Mouse (Mus musculus) WW6 (cell line): ENCODE results near the gene Arhgef1.
"Not testable (repeated sequence)": the region's sequence is repeated elsewhere in the genome, so short reads cannot be mapped to it uniquely, and the experiment has no call there.

ENCODE experiments used
- DNase-seq: peaks from one replicate; pipeline ENCODE4 v3.0.0-alpha.2; 2013; ENCODE audit warnings: low read depth, low spot score

Gene Arhgef1

DNA sequence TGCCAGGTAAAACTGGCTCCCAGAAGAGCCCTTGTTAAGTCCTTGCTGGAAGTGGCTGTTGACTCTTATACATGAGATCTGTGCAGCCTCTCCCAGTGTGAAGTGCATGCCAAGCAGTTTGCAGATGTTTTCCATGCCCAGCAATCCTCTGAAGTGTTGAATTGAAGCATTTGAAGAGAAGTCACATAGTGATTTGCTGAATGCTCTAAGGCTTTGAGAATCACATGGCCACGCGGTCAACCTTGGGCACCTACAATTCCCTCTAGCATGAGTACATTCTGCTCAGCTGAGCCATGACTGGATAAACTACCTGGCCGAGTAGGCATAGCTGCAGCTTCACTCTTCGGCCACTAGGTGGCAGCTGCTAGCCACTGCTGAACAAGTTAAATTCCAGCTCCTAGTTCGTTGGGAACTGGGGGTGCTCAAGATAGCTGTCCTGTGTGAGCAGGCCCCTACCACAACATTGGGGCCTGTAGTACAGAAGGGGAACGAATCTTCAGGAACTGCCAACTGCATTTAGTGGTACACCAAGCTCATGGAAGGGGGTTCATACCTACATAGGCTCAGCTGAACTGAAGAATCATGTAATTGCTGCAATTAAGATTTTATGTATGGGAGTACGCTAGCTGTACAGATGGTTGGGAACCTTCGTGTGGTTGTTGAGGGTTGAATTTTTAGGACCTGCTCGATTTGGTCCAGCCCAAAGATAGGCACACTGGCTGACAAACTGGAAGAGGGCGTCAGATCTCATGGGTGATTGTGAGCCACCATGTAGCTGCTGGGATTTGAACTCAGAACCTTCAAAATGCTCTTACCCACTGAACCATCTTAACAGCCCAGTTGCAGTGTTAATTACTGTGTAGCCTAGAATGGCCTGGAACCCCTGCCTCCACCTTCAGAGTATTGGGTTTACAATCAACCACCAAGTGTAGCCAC, 12.2 kb upstream of the Arhgef1 start:
- DNase-seq = no peak

DNA sequence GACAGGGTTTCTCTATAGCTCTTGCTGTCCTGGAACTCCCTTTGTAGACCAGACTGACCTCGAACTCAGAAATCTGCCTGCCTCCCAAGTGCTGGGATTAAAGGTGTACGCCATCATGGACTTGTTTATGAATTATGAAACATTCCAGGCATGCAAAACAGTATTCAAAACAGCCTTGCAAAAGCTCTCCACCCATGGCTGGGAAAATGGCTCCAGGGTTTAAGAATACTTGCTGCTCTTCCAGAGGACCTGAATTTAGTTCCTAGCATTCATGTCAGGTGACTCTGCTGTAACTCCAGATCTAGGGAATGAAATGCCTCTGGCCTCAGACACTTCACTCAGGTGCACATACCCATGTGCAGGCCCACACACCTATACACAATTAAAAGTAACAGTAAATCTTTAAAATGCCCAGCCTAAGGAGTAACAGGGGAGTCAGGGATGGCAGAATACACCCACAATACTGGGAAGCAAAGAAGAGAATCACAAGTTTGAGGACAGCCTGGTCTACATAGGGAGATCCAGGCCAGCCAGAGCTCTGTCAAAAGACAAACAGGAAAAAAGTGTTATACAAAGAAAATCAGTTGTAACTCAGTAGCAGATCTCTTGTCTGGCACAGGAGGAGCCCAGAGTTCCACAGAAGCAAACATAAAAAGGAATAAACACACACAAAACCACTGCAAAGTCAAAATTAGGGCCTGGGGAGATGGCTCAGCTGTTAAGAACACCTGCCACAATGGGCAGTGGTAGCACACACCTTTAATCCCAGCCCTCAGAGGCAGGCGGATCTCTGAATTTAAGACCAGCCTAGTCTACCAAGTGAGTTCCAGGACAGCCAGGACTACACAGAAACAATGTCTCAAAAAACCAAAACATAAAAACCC, 11.2 kb upstream of the Arhgef1 start:
- DNase-seq = no peak

DNA sequence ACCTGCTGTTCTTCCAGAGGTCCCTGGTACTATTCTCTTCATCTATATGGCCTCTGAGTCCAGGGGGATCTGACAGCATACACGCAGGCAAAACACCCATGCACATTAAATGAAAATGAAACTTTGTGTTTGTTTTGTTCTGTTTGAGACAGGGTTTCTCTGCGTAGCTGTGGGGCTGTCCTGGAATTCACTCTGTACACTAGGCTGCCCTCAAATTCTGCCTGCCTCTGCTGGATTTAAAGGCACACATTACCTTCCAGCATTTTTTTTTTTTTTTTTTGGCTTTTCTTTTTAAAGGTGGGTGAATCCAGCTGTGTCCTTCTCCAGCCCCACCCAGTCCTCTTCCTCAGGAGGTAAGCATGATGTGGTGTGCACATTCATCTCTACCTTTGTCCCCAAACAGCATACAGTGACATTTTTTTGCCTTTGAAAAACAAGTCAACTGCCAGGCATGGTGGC, 10.6 kb upstream of the Arhgef1 start:
- no peak for DNase-seq

DNA sequence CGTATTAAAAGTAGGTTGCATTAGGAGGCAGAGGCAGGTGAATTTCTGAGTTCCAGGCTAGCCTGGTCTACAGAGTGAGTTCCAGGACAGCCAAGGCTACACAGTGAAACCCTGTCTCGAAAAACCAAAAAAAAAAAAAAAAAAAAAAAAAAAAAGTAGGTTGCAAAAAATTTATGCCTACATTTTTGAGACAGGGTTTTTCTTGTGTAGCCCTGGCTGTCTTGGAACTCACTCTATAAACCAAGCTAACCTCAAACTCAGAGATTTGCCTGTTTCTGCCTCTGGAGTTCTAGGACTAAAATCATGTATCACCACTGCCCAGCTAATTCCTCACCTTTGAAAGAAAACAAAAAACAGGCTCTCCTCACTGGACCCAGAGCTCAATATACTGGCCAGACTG, 7.0 kb upstream of the Arhgef1 start:
- DNase-seq = not testable (repeated sequence)

DNA sequence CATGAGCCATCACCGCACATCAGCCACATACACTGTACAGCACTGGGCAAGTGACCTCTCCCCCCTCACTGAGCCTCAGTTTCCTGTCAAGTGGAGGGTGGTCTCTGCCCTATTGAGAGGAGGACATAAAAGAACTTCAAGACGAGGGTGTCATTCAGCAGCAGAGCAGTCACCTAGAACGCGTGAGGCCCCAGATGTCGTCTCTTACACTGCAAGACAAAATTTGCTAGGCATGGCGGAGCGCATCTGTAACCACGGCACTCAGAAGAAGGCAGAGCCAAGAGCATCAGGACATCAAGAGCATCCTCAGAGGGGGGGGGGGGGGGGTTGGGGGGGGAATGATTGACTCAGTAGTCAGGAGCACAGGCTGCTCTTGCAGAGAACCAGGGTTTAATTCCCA, 6.4 kb upstream of the Arhgef1 start:
- no peak for DNase-seq

DNA sequence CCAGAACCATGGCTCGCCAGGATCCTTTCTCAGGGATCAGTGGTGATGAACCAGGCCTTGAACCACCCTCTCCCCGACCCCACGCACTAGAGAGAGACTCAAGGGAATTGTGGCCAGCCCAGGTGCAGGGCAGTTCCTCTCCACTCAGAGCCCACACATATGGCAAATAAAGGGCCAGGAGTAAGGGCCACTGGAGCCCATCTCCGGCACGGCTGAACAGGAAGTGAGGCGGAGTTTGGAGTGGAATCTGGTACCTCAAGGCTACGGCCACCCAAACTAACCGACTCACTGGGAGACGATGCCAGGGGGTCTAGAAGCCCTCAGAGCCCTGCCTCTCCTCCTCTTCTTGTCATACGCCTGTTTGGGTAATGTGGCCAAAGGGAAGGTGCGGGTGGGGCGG, 5.5 kb upstream of the Arhgef1 start, which contains the start of gene Cd79a:
Gene Cd79a, plus strand, starts transcription at position 158 of the 400 bp plus-strand sequence.
- DNase-seq = no peak

DNA sequence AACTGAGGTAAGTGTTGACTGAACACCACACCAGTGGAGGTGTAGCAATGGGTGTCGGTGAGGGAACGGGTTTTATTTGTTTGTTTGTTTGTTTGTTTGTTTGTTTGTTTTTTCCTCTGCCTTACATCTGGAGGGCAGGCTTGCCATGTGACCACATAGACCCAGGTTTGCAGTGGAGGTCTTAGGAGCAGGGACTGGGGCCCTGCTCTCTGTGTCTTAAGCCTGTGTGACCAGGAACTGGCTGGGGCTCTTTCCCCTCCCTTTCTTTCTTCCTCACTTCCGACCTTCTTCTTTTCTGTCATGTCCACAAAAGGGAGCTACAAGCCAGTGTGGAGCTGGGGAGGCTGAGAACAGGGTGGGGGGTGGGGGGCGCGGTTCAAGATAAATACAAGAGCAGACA, 4.8 kb upstream of the Arhgef1 start:
- DNase-seq = no peak

DNA sequence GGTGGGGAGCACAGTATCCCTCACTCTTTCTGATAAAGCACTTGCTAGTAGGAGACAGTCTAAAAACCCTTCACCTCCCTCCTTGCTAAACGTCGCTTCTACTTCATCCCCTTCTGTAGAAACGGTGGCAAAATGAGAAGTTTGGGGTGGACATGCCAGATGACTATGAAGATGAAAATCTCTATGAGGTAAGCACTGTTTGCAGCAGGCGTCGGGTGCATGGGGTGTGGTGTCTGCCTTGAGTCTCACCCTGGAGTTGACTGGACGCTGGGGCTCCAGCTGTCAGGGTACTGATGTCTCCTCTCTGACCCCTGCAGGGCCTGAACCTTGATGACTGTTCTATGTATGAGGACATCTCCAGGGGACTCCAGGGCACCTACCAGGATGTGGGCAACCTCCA, 1.6 kb upstream of the Arhgef1 start:
- DNase-seq = no peak

DNA sequence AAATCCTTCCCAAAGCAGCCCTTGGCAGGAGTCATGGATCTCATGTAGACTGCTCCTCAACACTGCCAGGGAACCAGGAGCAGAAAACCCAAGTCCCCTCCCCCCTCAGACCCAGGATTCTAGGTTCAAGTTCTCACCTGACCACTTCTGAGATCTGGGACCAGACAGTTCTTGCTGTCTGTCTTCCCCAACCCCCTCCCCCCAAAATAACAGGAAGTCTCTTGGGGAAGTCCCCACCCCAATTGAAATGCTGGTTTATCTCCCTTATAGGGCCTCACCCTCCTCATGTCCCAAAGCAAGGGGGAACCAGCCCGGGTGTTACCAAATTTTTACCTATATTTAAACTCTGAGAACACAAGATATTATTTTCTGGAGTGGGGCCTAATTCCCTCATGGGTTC, 870 bp upstream of the Arhgef1 start:
- DNase-seq = no peak

DNA sequence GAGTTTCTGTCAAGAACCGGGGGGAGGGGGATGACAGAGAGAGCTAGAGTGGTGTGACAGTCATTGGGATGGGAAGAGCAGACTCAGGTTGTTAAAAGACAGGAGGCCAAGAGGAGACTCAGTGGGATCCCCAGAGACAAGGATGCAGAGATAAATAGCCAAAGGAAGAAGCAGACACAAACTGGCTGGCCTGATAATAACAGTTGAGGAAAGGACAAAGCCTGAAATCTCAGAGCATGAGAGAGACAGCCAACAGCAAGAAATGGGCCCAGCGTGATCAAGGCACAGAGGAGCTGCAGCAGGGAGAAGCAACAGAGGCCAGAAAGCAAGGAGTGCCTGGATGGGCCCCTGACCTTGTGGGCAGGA, 465 bp upstream of the Arhgef1 start:
- no peak for DNase-seq

DNA sequence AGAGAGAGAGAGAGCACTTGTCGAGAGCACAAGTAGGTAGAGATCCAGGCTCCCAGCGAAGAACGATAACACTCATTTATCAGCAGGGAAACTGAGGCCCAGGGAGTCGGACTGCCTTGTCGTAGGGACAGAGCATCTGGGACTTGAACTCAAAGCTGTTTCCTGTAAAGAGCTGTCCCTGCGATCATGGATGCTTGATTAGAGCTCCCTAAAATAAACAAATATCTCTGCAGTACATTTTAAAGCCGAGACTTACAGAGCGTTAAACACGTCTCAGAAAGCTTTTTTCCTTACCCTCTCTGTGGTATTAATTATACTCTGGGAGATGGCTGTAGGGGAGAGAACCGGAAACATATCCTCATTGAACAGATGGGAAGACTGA, 723 bp downstream of the Arhgef1 start:
- no peak for DNase-seq

DNA sequence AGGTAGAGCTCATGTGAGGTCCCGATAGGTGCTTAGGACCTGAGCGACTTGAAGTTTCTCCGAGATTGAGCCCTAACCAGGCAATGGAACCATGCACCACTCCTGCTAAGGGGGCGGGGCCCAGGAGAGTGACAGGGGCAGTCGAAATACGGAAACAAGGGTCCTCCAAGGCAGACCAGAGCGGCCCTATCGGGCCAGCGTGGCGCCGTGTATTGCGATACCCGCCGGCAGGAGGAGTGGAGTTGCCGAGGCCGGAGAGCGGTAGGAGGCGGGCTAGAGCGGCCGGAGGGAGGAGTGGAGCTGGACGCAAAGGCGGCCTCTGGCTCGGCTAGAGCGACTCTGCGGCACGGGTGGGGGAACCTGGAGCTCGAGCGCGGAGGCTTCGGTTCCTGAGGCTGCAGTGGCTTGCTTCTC, 1.4 kb downstream of the Arhgef1 start:
- peak; percentile 86 for DNase-seq

DNA sequence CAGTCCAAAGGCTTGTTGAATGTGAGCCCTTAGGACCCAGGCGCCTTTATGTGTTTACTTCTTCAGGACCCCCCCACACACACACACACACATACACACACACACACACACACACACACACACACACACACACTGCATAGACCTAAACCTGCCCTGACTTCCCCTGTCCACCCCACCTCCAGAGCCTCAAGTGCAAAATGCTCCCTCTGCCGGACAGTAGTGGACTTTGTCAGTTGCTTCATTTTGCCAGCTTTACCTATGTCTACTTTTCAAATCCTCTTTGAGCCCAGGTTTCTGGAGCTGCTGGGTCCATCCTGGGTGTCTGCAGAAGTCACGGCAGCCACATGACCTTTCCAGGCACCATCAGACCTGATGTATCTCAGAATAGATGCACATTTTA, 2.2 kb downstream of the Arhgef1 start:
- no peak for DNase-seq

DNA sequence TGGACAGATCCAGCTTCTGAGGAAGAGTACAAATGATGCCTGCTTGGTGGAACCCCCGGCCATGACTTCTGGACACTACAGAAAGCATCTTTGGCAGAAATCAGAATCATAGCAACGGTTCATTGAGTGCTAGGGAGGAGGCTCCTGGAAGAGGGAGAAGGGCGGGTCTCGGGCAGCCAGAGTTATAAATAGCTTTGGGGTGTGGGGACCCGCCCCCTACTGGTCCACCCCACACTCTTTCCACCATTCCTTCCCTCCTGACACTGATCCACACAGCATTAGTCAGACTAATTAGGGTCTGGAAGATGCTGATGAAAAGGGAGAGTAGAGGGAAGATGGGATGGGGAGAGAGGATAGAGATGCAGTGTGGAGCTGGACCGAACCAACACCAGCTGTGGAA, 3.8 kb downstream of the Arhgef1 start:
- no peak for DNase-seq

DNA sequence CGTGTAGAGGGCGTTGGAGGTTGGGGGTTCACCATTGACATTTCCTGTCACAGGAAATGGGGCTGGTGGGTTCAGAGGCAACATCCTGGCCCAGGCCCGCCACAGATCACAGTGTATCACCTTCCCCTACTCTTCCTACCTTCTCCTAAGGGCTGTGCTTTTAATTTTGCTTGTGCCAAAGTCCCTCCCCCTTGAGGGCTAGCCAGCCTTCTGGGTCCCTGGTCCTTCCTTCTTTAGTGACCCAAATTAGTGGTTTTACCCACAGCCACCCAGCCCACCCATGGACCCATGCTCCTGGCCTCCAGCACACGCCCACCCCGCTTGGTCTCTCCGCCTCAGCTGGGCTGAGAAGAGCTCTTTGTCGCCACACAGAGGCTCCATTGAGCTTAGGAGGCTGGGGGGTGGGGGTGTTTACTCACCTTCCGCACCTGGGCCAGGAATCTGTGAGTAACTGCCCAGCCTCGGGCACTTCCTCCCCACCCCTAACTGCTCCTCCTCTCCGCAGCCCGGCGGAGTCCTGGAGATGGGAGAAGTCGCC, 4.6 kb downstream of the Arhgef1 start:
- no peak for DNase-seq

DNA sequence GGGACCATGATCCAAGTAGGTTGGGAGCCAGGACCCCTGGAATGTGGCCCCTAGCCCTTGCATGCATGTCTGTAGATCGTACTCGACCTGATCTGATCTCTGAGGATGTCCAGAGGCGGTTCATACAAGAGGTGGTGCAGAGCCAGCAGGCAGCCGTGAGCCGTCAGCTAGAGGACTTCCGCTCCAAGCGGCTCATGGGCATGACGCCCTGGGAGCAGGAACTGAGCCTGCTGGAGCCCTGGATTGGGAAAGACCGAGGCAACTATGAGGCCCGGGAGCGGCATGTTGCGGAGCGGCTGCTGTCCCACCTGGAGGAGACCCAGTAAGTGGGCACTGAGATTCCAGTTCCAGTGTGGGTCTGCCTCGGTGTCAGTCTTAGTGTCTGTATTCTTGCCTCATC, 9.8 kb downstream of the Arhgef1 start:
- DNase-seq = no peak

DNA sequence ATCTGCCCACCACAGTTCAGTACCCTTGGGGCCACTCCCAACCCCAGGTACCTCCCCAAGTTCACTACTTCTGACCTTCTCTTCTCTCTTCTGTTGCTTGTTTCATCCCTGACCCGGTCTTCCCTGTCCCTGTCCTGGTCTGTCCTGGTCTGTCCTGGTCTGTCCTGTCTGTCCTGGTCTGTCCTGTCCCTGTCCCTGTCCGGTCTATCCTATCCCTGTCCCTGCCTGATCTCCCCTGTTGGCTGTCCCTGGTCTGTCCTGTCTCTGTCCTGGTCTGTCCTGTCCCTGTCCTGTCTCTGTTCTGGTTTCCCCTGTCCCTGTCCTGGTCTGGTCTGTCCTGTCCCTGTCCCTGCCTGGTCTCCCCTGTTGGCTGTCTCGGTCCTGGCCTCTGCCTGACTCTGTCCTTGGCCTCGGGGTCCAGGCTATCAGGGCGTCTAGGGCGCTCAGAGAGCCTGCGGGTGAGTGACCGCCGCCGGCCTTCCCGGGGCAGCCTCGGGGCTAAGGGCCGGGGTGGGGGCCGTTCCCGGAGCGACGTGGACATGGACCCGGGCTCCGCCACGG, 16.1 kb downstream of the Arhgef1 start:
- DNase-seq = no peak

DNA sequence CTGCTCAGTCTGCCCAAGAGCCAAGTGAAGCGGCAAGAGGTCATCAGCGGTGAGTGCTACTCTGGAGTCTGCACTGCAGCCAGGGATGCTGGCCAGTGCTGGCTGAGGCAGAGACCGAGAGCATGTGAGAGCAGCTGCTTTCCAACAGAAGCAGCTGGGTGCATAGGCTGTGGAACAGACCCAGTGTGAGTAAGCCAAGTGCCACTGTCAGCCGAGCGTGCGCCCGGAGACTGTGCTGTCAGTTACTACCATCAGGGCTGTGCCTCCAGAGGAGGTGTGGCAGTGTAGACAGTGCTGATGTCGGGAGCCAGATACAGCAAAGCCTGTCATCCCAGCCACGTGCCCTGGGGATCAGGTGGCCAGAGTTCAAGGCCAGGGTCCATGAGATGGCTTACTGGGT, 17.0 kb downstream of the Arhgef1 start:
- no peak for DNase-seq

DNA sequence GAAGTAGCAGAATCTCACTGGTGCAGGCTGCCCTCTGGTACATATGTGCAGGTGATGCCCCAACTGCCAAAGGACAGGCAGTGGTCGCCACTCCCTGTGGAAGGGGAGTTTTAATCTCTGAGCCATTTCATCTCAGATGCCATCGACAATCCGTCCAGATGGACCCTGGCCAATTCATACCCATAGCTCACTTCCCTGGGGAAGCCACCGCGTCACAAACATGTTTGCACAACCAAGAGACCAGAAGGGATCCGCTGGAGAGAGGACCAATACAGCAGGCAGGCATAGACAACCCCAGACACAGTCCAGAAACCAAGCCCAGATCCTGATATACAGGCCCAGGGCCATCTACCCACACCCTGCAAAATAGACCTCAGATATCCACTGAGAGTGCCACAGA, 27.8 kb downstream of the Arhgef1 start:
- no peak for DNase-seq

DNA sequence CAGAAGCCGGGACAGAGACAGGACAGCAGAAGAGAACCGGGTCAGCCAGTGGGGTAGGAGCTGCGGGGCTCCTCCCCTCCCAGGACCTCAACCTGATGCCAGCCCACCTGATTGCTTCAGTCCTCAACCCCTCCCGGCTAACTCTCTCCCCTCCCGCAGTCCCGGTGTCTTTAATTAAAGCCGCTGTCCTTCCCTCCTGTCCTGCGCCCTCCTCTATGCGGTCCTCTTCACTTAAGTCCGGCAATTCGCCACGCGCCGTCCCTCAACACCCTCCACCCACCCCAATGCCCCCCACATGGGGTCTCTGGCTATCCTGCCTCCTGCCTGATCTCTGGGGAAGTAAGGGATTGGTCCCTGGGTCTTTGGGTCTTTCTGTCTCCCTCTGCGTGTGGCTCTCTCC, 28.9 kb downstream of the Arhgef1 start:
- no peak for DNase-seq

DNA sequence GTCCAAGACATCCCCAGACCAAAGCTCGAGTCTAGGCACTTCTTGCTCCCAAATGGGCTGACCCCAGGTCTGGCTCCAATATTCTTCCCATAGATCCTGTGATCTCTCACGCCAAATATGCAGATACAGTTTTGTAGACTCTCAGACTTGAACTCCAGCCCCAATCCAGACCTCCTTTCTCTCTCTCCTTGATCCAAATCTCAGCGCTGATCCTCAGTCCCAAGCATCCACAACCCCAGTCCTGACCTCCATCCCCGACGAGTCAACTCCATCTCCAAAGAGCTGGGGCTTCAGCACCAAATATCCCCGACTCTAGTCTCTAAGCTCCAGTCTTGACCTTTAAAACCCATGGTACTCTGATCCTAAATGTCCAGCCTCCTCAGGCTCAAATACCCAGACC, 40.9 kb downstream of the Arhgef1 start:
- DNase-seq = no peak
